Mouse (Mus musculus): ENCODE results near the gene Lyrm7.

GRCm38 (mm10) chr11:54779946-54780345 is 80.8 kb downstream of the Lyrm7 start:
- no peak for TF ChIP-seq CTCF (IDR thresholded peaks at IDR 0.05; ENCODE audit: low read depth, low read length)
- no peak for TF ChIP-seq POLR2A (IDR thresholded peaks at IDR 0.05; ENCODE audit: insufficient read depth, low read length)
- TF ChIP-seq EP300 (IDR thresholded peaks at IDR 0.05; ENCODE audit: insufficient read depth, low read depth, low read length), result no peak
